Mouse (Mus musculus): ENCODE data around the gene Cox15. TPM values are rescaled to one million over a fixed set of nuclear protein-coding genes. Genes with fewer than 3 reads are reported as not detected.
A peak's percentile ranks its signal among the peaks of the same experiment; 100 is the strongest.

Gene Cox15
- polyA plus RNA-seq, 1 experiment from 2014 or later, result 6.4 TPM

DNA sequence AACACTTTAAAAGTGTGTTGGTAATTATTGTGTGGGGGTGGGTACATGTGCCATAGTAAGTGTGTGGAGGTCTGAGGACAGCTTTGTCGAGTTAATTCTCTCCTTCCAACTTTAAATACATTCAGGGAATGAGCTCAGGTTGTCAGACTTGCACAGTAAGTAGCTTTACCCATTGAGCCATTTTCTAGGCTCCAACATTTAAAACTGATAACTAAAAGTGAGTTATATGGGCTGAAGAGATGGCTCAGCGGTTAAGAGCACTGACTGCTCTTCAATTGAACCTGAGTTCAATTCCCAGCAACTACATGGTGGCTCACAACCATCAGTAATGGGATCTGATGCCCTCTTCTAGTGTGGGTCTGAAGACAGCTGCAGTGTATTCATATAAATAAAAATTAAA lies 1.4 kb upstream of the Cox15 start:
- Histone ChIP-seq H3K4me1 (replicated peaks; ENCODE audit: insufficient read depth, low read length) (no peaks in the 10 kb centered on the region), H3K9ac (ENCODE audit: low read depth, low read length) (no peak overlapping the region), H3K4me2 (ENCODE audit: low read length) (no peak overlapping the region), H3K27ac (no peak overlapping the region), H3K36me3 (ENCODE audit: insufficient read depth, low read length) (no peaks in the 10 kb centered on the region), H3K27me3 (ENCODE audit: insufficient read depth, low read length) (no peaks in the 10 kb centered on the region), H3K9me3 (replicated peaks; ENCODE audit: low read length) (no peaks in the 10 kb centered on the region), H3K4me3 (replicated peaks; ENCODE audit: low read depth, low read length) (no peak overlapping the region)
- no peak for DNase-seq (ENCODE audit: low spot score)
- ATAC-seq (replicated peaks; ENCODE audit: low FRiP score, low read depth), result no peak
- no peak for TF ChIP-seq CTCF (IDR thresholded peaks at IDR 0.05; ENCODE audit: low read depth)
- WGBS, result 75% methylated on average over 2 of the region's 2 CpGs

DNA sequence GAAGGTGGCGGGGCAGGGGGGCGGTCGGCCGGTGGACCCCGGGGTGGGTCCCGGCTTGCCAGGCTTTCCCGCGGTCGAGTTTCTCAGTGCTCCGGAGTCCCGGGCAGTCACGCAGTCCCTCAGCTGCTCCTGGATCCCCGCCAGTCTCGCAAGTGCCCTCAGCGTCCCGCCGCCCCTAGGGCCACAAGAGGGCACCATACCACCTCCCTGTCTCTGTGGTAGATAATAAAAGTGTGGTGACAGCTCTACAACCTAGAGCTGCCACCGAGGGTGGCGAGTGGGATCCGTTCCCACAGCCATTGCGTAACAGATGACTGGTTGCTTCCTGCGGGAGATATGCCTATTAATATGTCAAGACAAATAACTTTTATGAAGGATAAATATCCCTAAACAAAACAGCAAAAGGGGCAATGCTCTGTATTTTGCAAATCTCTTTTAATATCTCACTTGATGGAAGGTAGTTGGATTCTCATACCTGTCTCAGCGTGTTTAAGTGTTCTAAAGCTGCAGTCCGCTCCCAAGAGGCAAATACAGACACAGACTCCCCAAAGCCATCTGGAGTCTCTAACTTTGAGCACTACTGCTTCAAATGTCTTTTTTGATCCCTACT lies 531 bp upstream of the Cox15 start:
- WGBS, result 1% methylated on average over 23 of the region's 24 CpGs

DNA sequence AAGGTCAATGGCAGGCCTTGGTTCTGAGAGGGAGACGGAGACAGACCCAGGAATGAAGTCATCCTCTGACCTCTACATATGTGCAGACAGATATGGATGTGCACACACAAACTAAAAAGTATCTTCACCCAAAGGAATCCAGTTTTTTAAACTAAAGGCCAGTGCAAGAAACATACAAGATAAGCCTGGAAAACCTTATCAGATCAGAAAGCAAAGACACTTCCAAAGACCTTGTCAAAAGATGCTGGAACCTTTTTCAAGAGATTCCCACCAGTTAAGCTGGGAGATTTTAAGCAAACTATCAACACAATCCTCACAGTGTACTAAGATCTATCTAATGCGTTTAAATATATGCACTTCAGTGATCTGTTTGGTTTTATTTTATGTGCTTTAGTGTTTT lies 2.8 kb downstream of the Cox15 start:
- H3K27me3 ChIP-seq (ENCODE audit: insufficient read depth, low read length), result no peaks in the 10 kb centered on the region
- H3K36me3 ChIP-seq (ENCODE audit: insufficient read depth, low read length), result peaks cover 27% of the 10 kb centered on the region

More for the DNA sequence above, 531 bp upstream of the Cox15 start:
- no peaks in the 10 kb centered on the region for H3K9me3 ChIP-seq (replicated peaks; ENCODE audit: low read length)
- H3K4me3 ChIP-seq (replicated peaks; ENCODE audit: low read depth, low read length), result peak overlapping the region; percentile 63
- H3K9ac ChIP-seq (ENCODE audit: low read depth, low read length), result peak overlapping the region; percentile 83
- ATAC-seq (replicated peaks; ENCODE audit: low FRiP score, low read depth) (peak; percentile 83), DNase-seq (ENCODE audit: low spot score) (peak; percentile 86)
- H3K36me3 ChIP-seq (ENCODE audit: insufficient read depth, low read length), result 0 out of 2 replicates have a peak, but pooled peaks cover 8% of the 10 kb centered on the region
- peak overlapping the region; percentile 58 for H3K4me2 ChIP-seq (ENCODE audit: low read length)
- no peaks in the 10 kb centered on the region for H3K27me3 ChIP-seq (ENCODE audit: insufficient read depth, low read length)
- TF ChIP-seq CTCF (IDR thresholded peaks at IDR 0.05; ENCODE audit: low read depth), result peak; percentile 79
- H3K27ac ChIP-seq, result peak overlapping the region; percentile 97
- no peaks in the 10 kb centered on the region for H3K4me1 ChIP-seq (replicated peaks; ENCODE audit: insufficient read depth, low read length)

DNA sequence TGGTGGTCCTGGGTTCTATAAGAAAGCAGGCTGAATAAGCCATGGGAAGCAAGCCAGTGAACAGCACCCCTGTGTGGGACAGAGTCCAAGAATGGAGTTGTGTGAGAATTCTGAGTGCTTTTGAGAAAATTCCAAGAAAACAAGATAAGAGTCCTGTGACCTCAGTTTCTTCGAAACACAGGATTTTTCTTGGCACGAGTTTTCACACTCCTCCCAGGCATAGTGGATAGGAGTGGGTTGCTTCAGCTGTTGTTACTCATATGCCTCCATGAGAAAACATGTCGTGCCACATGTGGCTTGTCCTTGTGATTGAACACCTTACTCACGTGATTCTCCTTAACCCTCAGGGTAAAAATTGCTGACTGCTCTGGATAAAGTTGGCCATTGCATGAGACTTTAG lies 4.9 kb downstream of the Cox15 start:
- Histone ChIP-seq H3K4me2 (ENCODE audit: low read length) (no peak overlapping the region), H3K9ac (ENCODE audit: low read depth, low read length) (no peak overlapping the region), H3K4me3 (replicated peaks; ENCODE audit: low read depth, low read length) (no peak overlapping the region), H3K4me1 (replicated peaks; ENCODE audit: insufficient read depth, low read length) (no peaks in the 10 kb centered on the region), H3K27me3 (ENCODE audit: insufficient read depth, low read length) (no peaks in the 10 kb centered on the region), H3K27ac (no peak overlapping the region), H3K9me3 (replicated peaks; ENCODE audit: low read length) (no peaks in the 10 kb centered on the region), H3K36me3 (ENCODE audit: insufficient read depth, low read length) (peaks cover 27% of the 10 kb centered on the region)
- 77% methylated on average over 4 of the region's 4 CpGs for WGBS
- no peak for TF ChIP-seq CTCF (IDR thresholded peaks at IDR 0.05; ENCODE audit: low read depth)
- DNase-seq (ENCODE audit: low spot score) (no peak), ATAC-seq (replicated peaks; ENCODE audit: low FRiP score, low read depth) (no peak)

More for the DNA sequence above, 2.8 kb downstream of the Cox15 start:
- H3K4me3 ChIP-seq (replicated peaks; ENCODE audit: low read depth, low read length), result no peak overlapping the region
- H3K4me2 ChIP-seq (ENCODE audit: low read length), result no peak overlapping the region
- TF ChIP-seq CTCF (IDR thresholded peaks at IDR 0.05; ENCODE audit: low read depth), result no peak
- ATAC-seq (replicated peaks; ENCODE audit: low FRiP score, low read depth) (no peak), DNase-seq (ENCODE audit: low spot score) (no peak)
- no peak overlapping the region for H3K9ac ChIP-seq (ENCODE audit: low read depth, low read length)
- 97% methylated on average over 2 of the region's 2 CpGs for WGBS
- H3K9me3 ChIP-seq (replicated peaks; ENCODE audit: low read length), result no peaks in the 10 kb centered on the region
- H3K27ac ChIP-seq, result no peak overlapping the region
- H3K4me1 ChIP-seq (replicated peaks; ENCODE audit: insufficient read depth, low read length), result no peaks in the 10 kb centered on the region

- H3K27ac ChIP-seq, result no peak overlapping the region
- DNase-seq (ENCODE audit: low spot score) (no peak), ATAC-seq (replicated peaks; ENCODE audit: low FRiP score, low read depth) (no peak)
- no peak overlapping the region for H3K4me3 ChIP-seq (replicated peaks; ENCODE audit: low read depth, low read length)
- no peak overlapping the region for H3K9ac ChIP-seq (ENCODE audit: low read depth, low read length)
- WGBS, result 88% methylated on average over 3 of the region's 3 CpGs
- no peaks in the 10 kb centered on the region for H3K9me3 ChIP-seq (replicated peaks; ENCODE audit: low read length)
- peaks cover 38% of the 10 kb centered on the region for H3K36me3 ChIP-seq (ENCODE audit: insufficient read depth, low read length)
- H3K27me3 ChIP-seq (ENCODE audit: insufficient read depth, low read length), result no peaks in the 10 kb centered on the region
- no peak for TF ChIP-seq CTCF (IDR thresholded peaks at IDR 0.05; ENCODE audit: low read depth)
- no peak overlapping the region for H3K4me2 ChIP-seq (ENCODE audit: low read length)
- no peaks in the 10 kb centered on the region for H3K4me1 ChIP-seq (replicated peaks; ENCODE audit: insufficient read depth, low read length)
Measured at GRCm38 (mm10) chr19:43745740-43746139, 7.1 kb downstream of the Cox15 start.

DNA sequence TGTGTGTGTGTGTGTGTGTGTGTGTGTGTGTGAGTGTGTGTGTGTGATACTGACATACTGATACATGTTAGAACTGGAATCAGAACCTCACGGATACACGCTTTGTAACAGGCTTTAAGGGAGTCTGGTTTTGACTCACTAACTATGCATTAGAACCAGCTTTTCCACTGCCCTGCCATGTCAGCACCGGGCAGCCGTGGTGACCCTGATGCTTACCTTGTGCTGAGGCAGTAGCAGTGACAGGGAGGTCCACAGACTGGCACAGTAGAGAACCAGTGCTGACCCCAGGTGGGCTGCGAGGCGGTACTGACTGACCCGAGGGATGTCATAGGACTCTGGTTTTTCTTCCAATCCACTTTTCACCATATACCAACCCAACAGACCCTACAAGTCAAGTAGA lies 9.4 kb downstream of the Cox15 start:
- peaks cover 43% of the 10 kb centered on the region for H3K36me3 ChIP-seq (ENCODE audit: insufficient read depth, low read length)
- no peak for TF ChIP-seq CTCF (IDR thresholded peaks at IDR 0.05; ENCODE audit: low read depth)
- H3K4me2 ChIP-seq (ENCODE audit: low read length), result no peak overlapping the region
- H3K9me3 ChIP-seq (replicated peaks; ENCODE audit: low read length), result no peaks in the 10 kb centered on the region
- ATAC-seq (replicated peaks; ENCODE audit: low FRiP score, low read depth) (no peak), DNase-seq (ENCODE audit: low spot score) (no peak)
- H3K27ac ChIP-seq, result no peak overlapping the region
- 94% methylated on average over 7 of the region's 7 CpGs for WGBS
- H3K27me3 ChIP-seq (ENCODE audit: insufficient read depth, low read length), result no peaks in the 10 kb centered on the region
- no peaks in the 10 kb centered on the region for H3K4me1 ChIP-seq (replicated peaks; ENCODE audit: insufficient read depth, low read length)
- no peak overlapping the region for H3K9ac ChIP-seq (ENCODE audit: low read depth, low read length)
- no peak overlapping the region for H3K4me3 ChIP-seq (replicated peaks; ENCODE audit: low read depth, low read length)

- Histone ChIP-seq H3K4me1 (replicated peaks; ENCODE audit: insufficient read depth, low read length) (no peaks in the 10 kb centered on the region), H3K9ac (ENCODE audit: low read depth, low read length) (no peak overlapping the region), H3K27me3 (ENCODE audit: insufficient read depth, low read length) (no peaks in the 10 kb centered on the region), H3K4me3 (replicated peaks; ENCODE audit: low read depth, low read length) (no peak overlapping the region), H3K27ac (no peak overlapping the region), H3K36me3 (ENCODE audit: insufficient read depth, low read length) (peaks cover 49% of the 10 kb centered on the region), H3K4me2 (ENCODE audit: low read length) (no peak overlapping the region), H3K9me3 (replicated peaks; ENCODE audit: low read length) (no peaks in the 10 kb centered on the region)
- WGBS, result 95% methylated on average over 10 of the region's 10 CpGs
- DNase-seq (ENCODE audit: low spot score) (no peak), ATAC-seq (replicated peaks; ENCODE audit: low FRiP score, low read depth) (no peak)
- no peak for TF ChIP-seq CTCF (IDR thresholded peaks at IDR 0.05; ENCODE audit: low read depth)
Measured at GRCm38 (mm10) chr19:43738409-43738808, 14.4 kb downstream of the Cox15 start.

All from kidney, postnatal 0 days (tissue).